ENCODE assay signal across 7 mouse cellular contexts in the genomic region with DNA sequence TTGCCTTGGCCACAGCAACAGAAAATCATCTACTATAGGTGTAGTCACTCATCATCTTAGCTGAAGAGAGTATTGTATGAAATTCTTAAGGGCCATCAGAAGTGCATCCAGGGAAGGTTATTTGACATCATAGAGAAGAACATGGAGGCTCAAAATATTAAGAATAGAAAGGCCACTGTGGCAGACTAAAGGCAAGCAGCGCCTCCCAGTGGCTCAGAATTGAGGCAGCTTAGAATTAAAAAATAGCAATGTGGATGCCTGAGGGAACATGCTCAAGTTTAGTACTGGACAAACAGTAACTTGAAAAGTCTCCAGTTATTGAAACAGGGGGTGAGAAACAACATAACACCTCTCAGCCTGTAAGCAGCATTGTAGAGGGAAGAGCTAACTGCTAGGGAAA.
DNase-seq lines count a peak whose midpoint lies in the region; ATAC-seq and TF ChIP-seq lines count a peak whose summit lies in the region.

No protein-coding gene starts in this region.

- H3K4me3 ChIP-seq in ES-Bruce4 (ENCODE audit: low read depth, low read length): no peak overlapping the region
- no peak overlapping the region for H3K4me3 ChIP-seq in forebrain, embryonic 13.5 days

- TF ChIP-seq CTCF in ES-Bruce4 (IDR thresholded peaks at IDR 0.05; ENCODE audit: low read depth, low read length): peak; percentile 51

- H3K27me3 ChIP-seq in ES-Bruce4 (ENCODE audit: control insufficient read depth, insufficient read depth, low read length, poor library complexity, severe bottlenecking): no peaks in the 10 kb centered on the region
- H3K27me3 ChIP-seq in forebrain, embryonic 13.5 days: no peaks in the 10 kb centered on the region

- 54% methylated on average over 1 of the region's 1 CpGs for WGBS in forebrain, embryonic 13.5 days

- no peak overlapping the region for H3K9ac ChIP-seq in ES-Bruce4 (ENCODE audit: low read depth, poor library complexity, severe bottlenecking)
- no peak overlapping the region for H3K9ac ChIP-seq in forebrain, embryonic 13.5 days

- ATAC-seq in forebrain, embryonic 13.5 days: no peak

- H3K27ac ChIP-seq in ES-Bruce4 (ENCODE audit: insufficient read depth, low read length): no peak overlapping the region
- no peak overlapping the region for H3K27ac ChIP-seq in forebrain, embryonic 13.5 days

- DNase-seq in layer of hippocampus, adult 18-20 months (ENCODE audit: low spot score in 2 of 2): peak; percentile 8 to 56
- no peak for DNase-seq in layer of hippocampus, adult 9-10 months (ENCODE audit: low spot score)
- peak; percentile 70 for DNase-seq in adrenal gland, postnatal 10 days
- DNase-seq in heart, postnatal 36 days: peak; percentile 32 to 61
- peak; percentile 52 for DNase-seq in naive thymus-derived CD4-positive, alpha-beta T cell, adult 2 months (ENCODE audit: low read depth)

- no peak for TF ChIP-seq EP300 in ES-Bruce4 (IDR thresholded peaks at IDR 0.05; ENCODE audit: insufficient read depth, low read depth, low read length)

- H3K4me1 ChIP-seq in ES-Bruce4 (ENCODE audit: control insufficient read depth, insufficient read depth, low read length): no peaks in the 10 kb centered on the region
- H3K4me1 ChIP-seq in forebrain, embryonic 13.5 days: no peaks in the 10 kb centered on the region

- peaks cover 5% of the 10 kb centered on the region; the same call in 1 of the 2 replicates for H3K9me3 ChIP-seq in ES-Bruce4 (replicated peaks; ENCODE audit: control insufficient read depth, insufficient read depth, low read length, poor library complexity, severe bottlenecking)
- H3K9me3 ChIP-seq in forebrain, embryonic 13.5 days (replicated peaks): no peaks in the 10 kb centered on the region

- no peaks in the 10 kb centered on the region for H3K36me3 ChIP-seq in ES-Bruce4 (ENCODE audit: control insufficient read depth, insufficient read depth, low read length, poor library complexity, severe bottlenecking)
- H3K36me3 ChIP-seq in forebrain, embryonic 13.5 days (ENCODE audit: poor library complexity, severe bottlenecking): peaks cover 7% of the 10 kb centered on the region; the same call in 1 of the 2 replicates

- TF ChIP-seq POLR2A in ES-Bruce4 (IDR thresholded peaks at IDR 0.05; ENCODE audit: insufficient read depth, low read length): no peak

- H3K4me2 ChIP-seq in forebrain, embryonic 13.5 days: no peak overlapping the region

- intact Hi-C loops in heart, postnatal 36 days (cut with DNase I): loop anchor here (1.0 kb wide), 1 partner anchor 198 kb away; no protein-coding TSS in a partner anchor
